Mouse (Mus musculus): Measurements from ENCODE around the gene Serinc5. TPM values are rescaled to one million over a fixed set of nuclear protein-coding genes. Genes with fewer than 3 reads are reported as not detected.

Gene Serinc5
- total and polyA plus RNA-seq, 3 experiments: 10.3 to 12.4 (median 12.0) TPM

GRCm38 (mm10) chr13:92705016-92705535, 94.2 kb downstream of the Serinc5 start:
- intact Hi-C loops (cut with DNase I): loop anchor here (5.0 kb wide), 1 partner anchor 43 kb away; no protein-coding TSS in a partner anchor

GRCm38 (mm10) chr13:92706342-92707061, 95.6 kb downstream of the Serinc5 start:
- no peak overlapping the region for H3K4me3 ChIP-seq
- no peaks in the 10 kb centered on the region for H3K36me3 ChIP-seq (ENCODE audit: control insufficient read depth, insufficient read depth, low read length)
- TF ChIP-seq CTCF (IDR thresholded peaks at IDR 0.05) (no peak), EP300 (IDR thresholded peaks at IDR 0.05; ENCODE audit: insufficient read depth, low read depth, low read length) (no peak), POLR2A (IDR thresholded peaks at IDR 0.05; ENCODE audit: insufficient read depth, low read depth, low read length) (no peak)
- H3K79me2 ChIP-seq (replicated peaks; ENCODE audit: control insufficient read depth, insufficient read depth, low read length): no peaks in the 10 kb centered on the region
- no peak overlapping the region for H3K9ac ChIP-seq (ENCODE audit: low read depth, low read length)
- intact Hi-C loops (cut with DNase I): loop anchor here (5.0 kb wide), 1 partner anchor 44 kb away; no protein-coding TSS in a partner anchor
- no peaks in the 10 kb centered on the region for H3K27me3 ChIP-seq (ENCODE audit: control insufficient read depth, insufficient read depth, low read length)
- WGBS: 77% methylated on average over 9 of the region's 9 CpGs
- H3K4me1 ChIP-seq (ENCODE audit: control insufficient read depth, insufficient read depth, low read length): no peaks in the 10 kb centered on the region
- DNase-seq: no peak
- no peak overlapping the region for H3K27ac ChIP-seq

More at GRCm38 (mm10) chr13:92705016-92705535, 94.2 kb downstream of the Serinc5 start:
- TF ChIP-seq EP300 (IDR thresholded peaks at IDR 0.05; ENCODE audit: insufficient read depth, low read depth, low read length): no peak
- Histone ChIP-seq H3K27me3 (ENCODE audit: control insufficient read depth, insufficient read depth, low read length) (no peaks in the 10 kb centered on the region), H3K9ac (ENCODE audit: low read depth, low read length) (no peak overlapping the region), H3K79me2 (replicated peaks; ENCODE audit: control insufficient read depth, insufficient read depth, low read length) (no peaks in the 10 kb centered on the region), H3K27ac (no peak overlapping the region), H3K4me1 (ENCODE audit: control insufficient read depth, insufficient read depth, low read length) (no peaks in the 10 kb centered on the region), H3K4me3 (no peak overlapping the region), H3K36me3 (ENCODE audit: control insufficient read depth, insufficient read depth, low read length) (no peaks in the 10 kb centered on the region)
- DNase-seq: no peak
- WGBS: 98% methylated on average over 7 of the region's 7 CpGs

GRCm38 (mm10) chr13:92707941-92708340, 97.0 kb downstream of the Serinc5 start:
- 73% methylated on average over 2 of the region's 2 CpGs for WGBS
- Histone ChIP-seq H3K27ac (no peak overlapping the region), H3K9ac (ENCODE audit: low read depth, low read length) (no peak overlapping the region)

GRCm38 (mm10) chr13:92708466-92708865, 97.6 kb downstream of the Serinc5 start:
- Histone ChIP-seq H3K79me2 (replicated peaks; ENCODE audit: control insufficient read depth, insufficient read depth, low read length) (no peaks in the 10 kb centered on the region), H3K4me3 (no peak overlapping the region), H3K27me3 (ENCODE audit: control insufficient read depth, insufficient read depth, low read length) (no peaks in the 10 kb centered on the region), H3K36me3 (ENCODE audit: control insufficient read depth, insufficient read depth, low read length) (no peaks in the 10 kb centered on the region), H3K4me1 (ENCODE audit: control insufficient read depth, insufficient read depth, low read length) (no peaks in the 10 kb centered on the region), H3K9ac (ENCODE audit: low read depth, low read length) (no peak overlapping the region), H3K27ac (no peak overlapping the region)
- no peak for TF ChIP-seq EP300 (IDR thresholded peaks at IDR 0.05; ENCODE audit: insufficient read depth, low read depth, low read length)
- TF ChIP-seq POLR2A (IDR thresholded peaks at IDR 0.05; ENCODE audit: insufficient read depth, low read depth, low read length): no peak
- no peak for TF ChIP-seq CTCF (IDR thresholded peaks at IDR 0.05)
- WGBS: 97% methylated on average over 1 of the region's 1 CpGs
- DNase-seq: no peak
- intact Hi-C loops (cut with DNase I): loop anchor here (5.0 kb wide), 1 partner anchor 46 kb away; no protein-coding TSS in a partner anchor

More at GRCm38 (mm10) chr13:92707941-92708340, 97.0 kb downstream of the Serinc5 start:
- Histone ChIP-seq H3K4me1 (ENCODE audit: control insufficient read depth, insufficient read depth, low read length) (no peaks in the 10 kb centered on the region), H3K79me2 (replicated peaks; ENCODE audit: control insufficient read depth, insufficient read depth, low read length) (no peaks in the 10 kb centered on the region), H3K4me3 (no peak overlapping the region), H3K27me3 (ENCODE audit: control insufficient read depth, insufficient read depth, low read length) (no peaks in the 10 kb centered on the region), H3K36me3 (ENCODE audit: control insufficient read depth, insufficient read depth, low read length) (no peaks in the 10 kb centered on the region)
- TF ChIP-seq CTCF (IDR thresholded peaks at IDR 0.05) (no peak), EP300 (IDR thresholded peaks at IDR 0.05; ENCODE audit: insufficient read depth, low read depth, low read length) (no peak), POLR2A (IDR thresholded peaks at IDR 0.05; ENCODE audit: insufficient read depth, low read depth, low read length) (no peak)
- intact Hi-C loops (cut with DNase I): loop anchor here (5.0 kb wide), 1 partner anchor 46 kb away; no protein-coding TSS in a partner anchor
- no peak for DNase-seq

GRCm38 (mm10) chr13:92709535-92709934, 98.6 kb downstream of the Serinc5 start:
- Histone ChIP-seq H3K9ac (ENCODE audit: low read depth, low read length) (no peak overlapping the region), H3K4me3 (no peak overlapping the region), H3K27me3 (ENCODE audit: control insufficient read depth, insufficient read depth, low read length) (no peaks in the 10 kb centered on the region), H3K27ac (no peak overlapping the region), H3K4me1 (ENCODE audit: control insufficient read depth, insufficient read depth, low read length) (no peaks in the 10 kb centered on the region), H3K79me2 (replicated peaks; ENCODE audit: control insufficient read depth, insufficient read depth, low read length) (no peaks in the 10 kb centered on the region), H3K36me3 (ENCODE audit: control insufficient read depth, insufficient read depth, low read length) (no peaks in the 10 kb centered on the region)
- intact Hi-C loops (cut with DNase I): loop anchor here (5.0 kb wide), 1 partner anchor 47 kb away; no protein-coding TSS in a partner anchor
- no peak for DNase-seq
- WGBS: 82% methylated on average over 3 of the region's 3 CpGs
- TF ChIP-seq POLR2A (IDR thresholded peaks at IDR 0.05; ENCODE audit: insufficient read depth, low read depth, low read length) (no peak), EP300 (IDR thresholded peaks at IDR 0.05; ENCODE audit: insufficient read depth, low read depth, low read length) (no peak), CTCF (IDR thresholded peaks at IDR 0.05) (no peak)

GRCm38 (mm10) chr13:92710361-92710760, 99.5 kb downstream of the Serinc5 start:
- DNase-seq: no peak
- Histone ChIP-seq H3K9ac (ENCODE audit: low read depth, low read length) (no peak overlapping the region), H3K36me3 (ENCODE audit: control insufficient read depth, insufficient read depth, low read length) (no peaks in the 10 kb centered on the region), H3K27me3 (ENCODE audit: control insufficient read depth, insufficient read depth, low read length) (no peaks in the 10 kb centered on the region), H3K27ac (no peak overlapping the region), H3K4me1 (ENCODE audit: control insufficient read depth, insufficient read depth, low read length) (no peaks in the 10 kb centered on the region), H3K4me3 (no peak overlapping the region), H3K79me2 (replicated peaks; ENCODE audit: control insufficient read depth, insufficient read depth, low read length) (no peaks in the 10 kb centered on the region)
- intact Hi-C loops (cut with DNase I): no loop called here
- no peak for TF ChIP-seq EP300 (IDR thresholded peaks at IDR 0.05; ENCODE audit: insufficient read depth, low read depth, low read length)
- TF ChIP-seq POLR2A (IDR thresholded peaks at IDR 0.05; ENCODE audit: insufficient read depth, low read depth, low read length): no peak
- no peak for TF ChIP-seq CTCF (IDR thresholded peaks at IDR 0.05)
- WGBS: 71% methylated on average over 1 of the region's 1 CpGs

Measured in heart, adult 2 months (tissue).